Mouse (Mus musculus) olfactory bulb, adult 2 months (tissue): ENCODE results near the gene Tmem269.

ENCODE experiments used
- CTCF ChIP-seq: fragments of 200-500 bp; IDR thresholded peaks from 2 replicates; pipeline ENCODE4 v1.5.1; 2012; ENCODE audit warnings: low read depth, mild to moderate bottlenecking, low read length, moderate library complexity; ENCODE audit not compliant: insufficient read depth
- POLR2A ChIP-seq: fragments of 200-500 bp; IDR thresholded peaks from 2 replicates; pipeline ENCODE4 v1.6.1; 2012; ENCODE audit warnings: mild to moderate bottlenecking, low read depth, low read length, moderate library complexity; ENCODE audit not compliant: insufficient read depth

- TF ChIP-seq CTCF (no peak), POLR2A (no peak)
Observed at GRCm38 (mm10) chr4:119180133-119180707, 37.8 kb downstream of the Tmem269 start.
